Mouse (Mus musculus): Measurements from ENCODE around the gene Saal1. TPM values are rescaled to one million over a fixed set of nuclear protein-coding genes. Genes with fewer than 3 reads are reported as not detected.
"Not testable (repeated sequence)": the region's sequence is repeated elsewhere in the genome, so short reads cannot be mapped to it uniquely, and the experiment has no call there.

Saal1 gene
- 28.1 and 29.2 TPM in 2 replicates for polyA plus RNA-seq (2015; fragmentation: Nextera tagmentation; extraction: Ambion mirVana)

- H3K9ac ChIP-seq = peak within 1 kb of the TSS; percentile 95
- peak; percentile 97 for ATAC-seq
- WGBS = 2% methylated on average over 38 of the region's 38 CpGs
These were observed at the start of gene Saal1 for GRCm38 (mm10) chr7:46710390-46710844. TSS of gene Saal1 (minus strand) at chr7:46710680.

GRCm38 (mm10) chr7:46751490-46751889, 41.0 kb upstream of the Saal1 start, which contains the start of gene Saa2:
TSS of gene Saa2 (plus strand) at chr7:46751790.
- Histone ChIP-seq H3K27me3 (no peaks in the 10 kb centered on the region), H3K4me2 (no peak within 1 kb of the TSS), H3K36me3 (ENCODE audit: poor library complexity, severe bottlenecking) (no peaks in the 10 kb centered on the region), H3K9me3 (replicated peaks) (no peaks in the 10 kb centered on the region), H3K4me3 (no peak within 1 kb of the TSS), H3K4me1 (no peaks in the 10 kb centered on the region), H3K27ac (no peak within 1 kb of the TSS), H3K9ac (no peak within 1 kb of the TSS)
- ATAC-seq = no peak
- WGBS = 85% methylated on average over 3 of the region's 3 CpGs

More at GRCm38 (mm10) chr7:46710390-46710844, at the start of gene Saal1:
- Histone ChIP-seq H3K27ac (peak within 1 kb of the TSS; percentile 72; the same call in 1 of the 2 replicates), H3K27me3 (0 out of 2 replicates have a peak, but pooled peaks cover 2% of the 10 kb centered on the region), H3K9me3 (replicated peaks) (no peaks in the 10 kb centered on the region), H3K4me1 (peaks cover 10% of the 10 kb centered on the region), H3K36me3 (ENCODE audit: poor library complexity, severe bottlenecking) (peaks cover 24% of the 10 kb centered on the region), H3K4me3 (peak within 1 kb of the TSS; percentile 82), H3K4me2 (peak within 1 kb of the TSS; percentile 62)

GRCm38 (mm10) chr7:46748459-46748858, 38.0 kb upstream of the Saal1 start:
- no peak overlapping the region for H3K4me2 ChIP-seq
- no peak overlapping the region for H3K4me3 ChIP-seq
- H3K27ac ChIP-seq = no peak overlapping the region
- ATAC-seq = no peak
- no peaks in the 10 kb centered on the region for H3K4me1 ChIP-seq
- H3K9ac ChIP-seq = no peak overlapping the region
- 39% methylated on average over 3 of the region's 3 CpGs for WGBS
- no peaks in the 10 kb centered on the region for H3K9me3 ChIP-seq (replicated peaks)
- no peaks in the 10 kb centered on the region for H3K27me3 ChIP-seq
- no peaks in the 10 kb centered on the region for H3K36me3 ChIP-seq (ENCODE audit: poor library complexity, severe bottlenecking)

- ATAC-seq = no peak
- no peak overlapping the region for H3K4me3 ChIP-seq
- no peak overlapping the region for H3K9ac ChIP-seq
- H3K27ac ChIP-seq = no peak overlapping the region
- no peaks in the 10 kb centered on the region for H3K27me3 ChIP-seq
- H3K4me2 ChIP-seq = no peak overlapping the region
- H3K36me3 ChIP-seq (ENCODE audit: poor library complexity, severe bottlenecking) = no peaks in the 10 kb centered on the region
- no peaks in the 10 kb centered on the region for H3K4me1 ChIP-seq
- WGBS = 90% methylated on average over 7 of the region's 7 CpGs
- H3K9me3 ChIP-seq (replicated peaks) = no peaks in the 10 kb centered on the region
These were observed 35.9 kb upstream of the Saal1 start for GRCm38 (mm10) chr7:46746381-46746780.

GRCm38 (mm10) chr7:46745816-46746215, 35.3 kb upstream of the Saal1 start:
- Histone ChIP-seq H3K9me3 (replicated peaks) (no peaks in the 10 kb centered on the region), H3K4me1 (no peaks in the 10 kb centered on the region), H3K4me2 (no peak overlapping the region), H3K36me3 (ENCODE audit: poor library complexity, severe bottlenecking) (no peaks in the 10 kb centered on the region), H3K27ac (no peak overlapping the region), H3K27me3 (no peaks in the 10 kb centered on the region), H3K9ac (no peak overlapping the region), H3K4me3 (no peak overlapping the region)
- whole genome bisulfite sequencing = 88% methylated on average over 3 of the region's 3 CpGs
- ATAC-seq = no peak

- H3K9ac ChIP-seq; H3K27ac ChIP-seq; H3K4me2 ChIP-seq; H3K4me3 ChIP-seq; H3K4me1 ChIP-seq; H3K27me3 ChIP-seq; ATAC-seq; H3K36me3 ChIP-seq (ENCODE audit: poor library complexity, severe bottlenecking); H3K9me3 ChIP-seq (replicated peaks): not testable (repeated sequence)
- 83% methylated on average over 3 of the region's 3 CpGs for WGBS
These were observed 32.4 kb upstream of the Saal1 start, which contains the start of gene Saa1 for GRCm38 (mm10) chr7:46742880-46743279. TSS of gene Saa1 (minus strand) at chr7:46742980.

- not testable (repeated sequence) for H3K9ac ChIP-seq; H3K4me2 ChIP-seq; H3K36me3 ChIP-seq (ENCODE audit: poor library complexity, severe bottlenecking); ATAC-seq; H3K9me3 ChIP-seq (replicated peaks); H3K4me1 ChIP-seq; H3K4me3 ChIP-seq; H3K27ac ChIP-seq; H3K27me3 ChIP-seq
- WGBS = 81% methylated on average over 5 of the region's 5 CpGs
These were observed 29.6 kb upstream of the Saal1 start for GRCm38 (mm10) chr7:46740041-46740440.

GRCm38 (mm10) chr7:46738561-46739460, 28.3 kb upstream of the Saal1 start:
- Histone ChIP-seq H3K9me3 (replicated peaks) (no peaks in the 10 kb centered on the region), H3K9ac (no peak overlapping the region), H3K27ac (no peak overlapping the region), H3K4me3 (no peak overlapping the region), H3K27me3 (no peaks in the 10 kb centered on the region), H3K4me1 (no peaks in the 10 kb centered on the region), H3K4me2 (no peak overlapping the region), H3K36me3 (ENCODE audit: poor library complexity, severe bottlenecking) (no peaks in the 10 kb centered on the region)
- WGBS = 88% methylated on average over 12 of the region's 12 CpGs
- no peak for ATAC-seq

- no peak for ATAC-seq
- no peaks in the 10 kb centered on the region for H3K36me3 ChIP-seq (ENCODE audit: poor library complexity, severe bottlenecking)
- H3K9me3 ChIP-seq (replicated peaks) = no peaks in the 10 kb centered on the region
- H3K27ac ChIP-seq = no peak overlapping the region
- no peaks in the 10 kb centered on the region for H3K27me3 ChIP-seq
- 87% methylated on average over 2 of the region's 2 CpGs for WGBS
- H3K9ac ChIP-seq = no peak overlapping the region
- H3K4me3 ChIP-seq = no peak overlapping the region
- no peak overlapping the region for H3K4me2 ChIP-seq
- H3K4me1 ChIP-seq = no peaks in the 10 kb centered on the region
These were observed 24.5 kb upstream of the Saal1 start for GRCm38 (mm10) chr7:46734983-46735382.

- 85% methylated on average over 4 of the region's 4 CpGs for WGBS
- no peak within 1 kb of the TSS for H3K27ac ChIP-seq
- ATAC-seq = no peak
- H3K4me1 ChIP-seq = no peaks in the 10 kb centered on the region
- no peak within 1 kb of the TSS for H3K4me2 ChIP-seq
- H3K9me3 ChIP-seq (replicated peaks) = no peaks in the 10 kb centered on the region
- H3K4me3 ChIP-seq = no peak within 1 kb of the TSS
- no peaks in the 10 kb centered on the region for H3K36me3 ChIP-seq (ENCODE audit: poor library complexity, severe bottlenecking)
- no peak within 1 kb of the TSS for H3K9ac ChIP-seq
- no peaks in the 10 kb centered on the region for H3K27me3 ChIP-seq
These were observed 22.0 kb upstream of the Saal1 start, which contains the start of gene Saa4 for GRCm38 (mm10) chr7:46732458-46732857. TSS of gene Saa4 (minus strand) at chr7:46732603.

GRCm38 (mm10) chr7:46727584-46727983, 17.1 kb upstream of the Saal1 start:
- Histone ChIP-seq H3K27me3 (no peaks in the 10 kb centered on the region; the same call in 1 of the 2 replicates), H3K27ac (no peak overlapping the region), H3K4me1 (no peaks in the 10 kb centered on the region), H3K4me3 (no peak overlapping the region), H3K9ac (no peak overlapping the region), H3K9me3 (replicated peaks) (no peaks in the 10 kb centered on the region), H3K4me2 (no peak overlapping the region), H3K36me3 (ENCODE audit: poor library complexity, severe bottlenecking) (no peaks in the 10 kb centered on the region)
- 90% methylated on average over 1 of the region's 1 CpGs for WGBS
- ATAC-seq = no peak

GRCm38 (mm10) chr7:46724396-46724795, 13.9 kb upstream of the Saal1 start:
- ATAC-seq = no peak
- no peaks in the 10 kb centered on the region for H3K9me3 ChIP-seq (replicated peaks)

More at GRCm38 (mm10) chr7:46724396-46724795, 13.9 kb upstream of the Saal1 start:
- 74% methylated on average over 5 of the region's 5 CpGs for WGBS
- no peak overlapping the region for H3K4me2 ChIP-seq
- no peak overlapping the region for H3K9ac ChIP-seq
- no peak overlapping the region for H3K27ac ChIP-seq
- no peaks in the 10 kb centered on the region for H3K36me3 ChIP-seq (ENCODE audit: poor library complexity, severe bottlenecking)
- no peak overlapping the region for H3K4me3 ChIP-seq
- no peaks in the 10 kb centered on the region for H3K4me1 ChIP-seq
- peaks cover 3% of the 10 kb centered on the region; the same call in 1 of the 2 replicates for H3K27me3 ChIP-seq

Data from forebrain, embryonic 13.5 days (tissue).